Mouse (Mus musculus) kidney, postnatal 4 days (tissue): ENCODE measurements around the gene 9230112D13Rik.

Experiments
- DNase-seq, 2 experiments: peaks; one replicate each; pipeline ENCODE4 v3.0.0; 2021; ENCODE audit warnings: mixed read lengths in 2 of 2

9230112D13Rik gene

DNA sequence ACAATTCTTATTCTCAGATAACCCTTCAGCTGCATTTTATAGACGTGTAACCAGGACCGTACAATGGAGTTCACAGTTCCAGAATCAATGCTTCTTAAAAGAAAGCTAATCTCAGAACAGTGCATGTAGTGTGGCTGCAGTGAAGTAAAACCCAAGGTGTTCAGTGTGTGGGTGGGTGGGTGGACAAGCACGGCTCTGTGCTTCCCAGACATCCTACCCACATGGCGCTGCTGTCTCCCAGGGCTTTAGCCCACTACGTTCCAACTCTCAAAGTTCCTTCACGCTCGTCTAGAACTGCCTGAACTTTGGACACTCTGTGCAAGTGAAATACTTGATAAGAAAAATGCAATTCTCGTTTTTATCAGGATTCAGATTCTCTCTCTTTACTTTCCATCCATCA, at the start of gene 9230112D13Rik:
Gene 9230112D13Rik (minus strand): TSS at position 101 of the 400 bp plus-strand sequence.
- no peak for DNase-seq

- no peak for DNase-seq
These were observed 49.2 kb upstream of the 9230112D13Rik start for GRCm38 (mm10) chr14:34571610-34572387.

DNA sequence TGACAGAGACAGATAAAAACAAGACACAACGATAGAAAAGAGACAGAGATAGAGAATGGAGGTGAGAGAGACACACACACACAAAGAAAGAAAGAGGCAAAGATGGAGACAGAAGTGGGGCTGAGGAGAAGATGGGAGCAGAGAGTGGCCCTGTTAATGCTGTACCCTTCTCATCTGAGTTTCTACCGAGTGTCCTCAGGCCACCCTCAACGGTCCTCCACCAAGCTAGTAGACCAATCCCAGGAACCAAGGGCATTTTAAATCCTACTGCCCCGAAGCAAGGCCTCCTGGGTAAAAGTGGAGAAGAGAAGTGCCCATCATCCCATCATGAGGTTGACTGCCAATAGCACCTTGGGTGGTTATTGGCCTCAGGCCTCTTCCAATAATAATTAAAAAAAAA, 48.3 kb upstream of the 9230112D13Rik start:
- DNase-seq: no peak

- peak; percentile 87 to 88 for DNase-seq
These were observed 47.7 kb upstream of the 9230112D13Rik start for GRCm38 (mm10) chr14:34570294-34570693.

GRCm38 (mm10) chr14:34569534-34570194, 47.1 kb upstream of the 9230112D13Rik start:
- DNase-seq: no peak

DNA sequence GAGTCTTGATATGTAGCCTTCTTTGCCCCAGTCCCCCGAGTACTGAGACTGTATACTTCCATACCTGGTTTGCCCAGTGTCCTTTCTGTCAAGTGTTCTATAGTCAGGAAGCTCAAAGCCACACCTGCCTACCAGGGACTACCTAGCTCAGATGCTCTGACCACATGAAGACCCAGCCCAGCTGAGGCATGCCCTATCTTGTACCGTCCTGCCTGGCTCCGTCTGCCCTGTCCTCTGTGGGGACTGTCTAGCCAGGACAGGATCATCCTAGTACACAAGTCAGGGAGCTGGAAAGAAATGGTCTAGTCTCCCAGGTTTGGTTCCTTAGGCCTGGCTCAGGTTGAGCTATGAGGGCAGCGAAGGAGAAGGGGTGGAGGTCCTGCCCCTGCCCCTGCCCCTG, 46.0 kb upstream of the 9230112D13Rik start:
- no peak for DNase-seq

GRCm38 (mm10) chr14:34567697-34568096, 45.1 kb upstream of the 9230112D13Rik start:
- no peak for DNase-seq

GRCm38 (mm10) chr14:34566530-34566929, 43.9 kb upstream of the 9230112D13Rik start:
- DNase-seq: no peak

DNA sequence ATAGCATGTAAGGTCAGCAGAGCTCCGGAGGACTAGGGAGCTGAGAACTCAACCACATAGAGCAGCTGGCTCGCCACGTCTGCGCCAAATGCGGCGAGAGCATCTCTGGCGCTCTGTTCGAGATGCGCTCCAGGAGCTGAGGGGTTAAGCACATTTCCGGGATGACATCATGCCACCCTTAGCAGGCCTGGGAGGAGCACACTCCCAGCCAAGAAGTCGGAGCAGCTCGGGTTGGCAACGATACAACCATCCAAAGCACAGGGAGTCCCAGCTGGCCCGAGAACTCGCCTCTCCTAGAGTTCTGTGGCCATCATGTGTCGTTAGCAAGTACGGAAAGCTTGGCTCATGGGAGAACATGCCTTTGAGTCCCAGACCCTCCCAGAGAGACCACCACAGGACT, 43.1 kb upstream of the 9230112D13Rik start:
- DNase-seq: peak; percentile 53 to 72

DNA sequence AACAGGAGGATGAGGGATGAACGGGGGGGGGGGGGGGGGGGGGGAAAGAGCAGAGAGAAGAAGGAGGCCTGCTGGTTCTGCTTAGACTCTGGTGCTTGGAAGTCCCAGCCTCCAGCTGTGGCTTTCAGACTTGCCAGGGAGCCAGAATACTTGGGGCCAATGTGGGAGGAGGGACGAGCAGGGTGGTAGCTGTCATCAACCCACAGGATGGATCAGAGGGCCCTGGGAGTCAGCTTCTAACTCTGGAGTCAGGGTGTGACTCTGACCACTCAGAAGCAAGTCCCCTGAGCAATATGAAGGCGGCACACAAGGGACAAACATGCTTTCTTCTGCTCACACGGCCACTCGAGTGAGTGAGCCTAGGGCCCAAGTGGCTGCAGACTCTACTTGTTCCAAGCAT, 42.0 kb upstream of the 9230112D13Rik start:
- DNase-seq: no peak

DNA sequence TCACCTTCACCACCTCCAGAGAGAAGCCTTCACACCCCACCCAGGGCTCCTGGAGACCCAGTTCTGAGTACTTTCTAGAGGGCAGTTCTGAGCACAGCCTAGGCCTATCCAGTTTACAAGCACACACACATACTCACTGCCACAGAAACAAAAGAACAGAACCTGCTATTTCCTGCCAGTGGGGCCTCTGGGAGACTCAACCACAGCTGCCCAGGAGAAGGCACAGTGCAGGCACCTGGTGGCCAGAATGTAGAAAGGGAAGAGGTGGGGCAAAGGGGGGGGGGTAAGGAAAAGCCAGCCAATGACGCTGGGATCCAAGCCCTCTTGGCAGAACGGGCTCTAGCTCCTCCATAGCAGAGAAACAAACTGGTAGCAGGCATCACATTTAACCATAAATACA, 39.8 kb upstream of the 9230112D13Rik start:
- DNase-seq: no peak

DNA sequence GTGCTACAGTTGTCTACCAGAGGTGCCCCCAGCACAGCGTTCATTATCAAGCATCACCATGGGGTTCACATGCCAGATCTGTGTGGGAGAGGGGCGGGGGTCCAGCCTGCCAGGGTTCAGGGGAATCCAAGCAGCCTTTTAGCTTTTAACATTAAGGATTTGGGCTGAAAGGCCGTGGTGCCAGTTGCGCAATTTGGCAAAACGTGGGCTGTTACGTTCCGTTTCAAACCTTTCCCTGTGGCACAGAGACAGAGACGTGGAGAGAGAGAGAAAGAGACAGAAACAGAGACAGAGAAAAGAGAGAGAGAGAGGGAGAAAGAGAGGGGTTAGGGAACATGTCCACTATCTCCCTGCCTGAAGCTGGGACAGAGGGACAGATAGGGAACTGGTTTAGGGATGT, 39.0 kb upstream of the 9230112D13Rik start:
- no peak for DNase-seq

GRCm38 (mm10) chr14:34558947-34559346, 36.3 kb upstream of the 9230112D13Rik start:
- DNase-seq: no peak

- peak in 1 of 2 experiments; percentile 39 for DNase-seq
These were observed 32.6 kb upstream of the 9230112D13Rik start for GRCm38 (mm10) chr14:34555211-34555610.

DNA sequence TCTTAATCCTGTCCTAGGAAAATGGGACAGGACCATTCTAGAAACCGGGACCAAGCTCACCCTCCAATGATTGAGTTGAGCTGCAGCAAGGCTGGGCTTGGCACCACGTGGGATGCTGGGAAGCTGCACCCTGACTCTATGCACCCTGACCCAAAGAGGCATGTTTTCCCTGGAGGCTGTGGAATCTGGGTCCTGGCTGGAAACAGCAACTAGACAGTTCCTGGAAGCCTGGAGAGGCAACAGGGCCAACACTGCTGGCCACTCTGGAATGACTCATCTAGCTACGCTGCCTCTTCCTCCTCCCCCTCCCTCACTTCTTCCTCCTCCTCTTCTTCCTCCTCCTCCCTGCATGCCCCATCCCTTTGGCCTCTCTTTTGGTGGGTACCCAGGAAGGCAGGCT, 31.4 kb upstream of the 9230112D13Rik start:
- peak in 1 of 2 experiments; percentile 34 for DNase-seq

- DNase-seq: no peak
These were observed 30.9 kb upstream of the 9230112D13Rik start for GRCm38 (mm10) chr14:34553470-34553869.

DNA sequence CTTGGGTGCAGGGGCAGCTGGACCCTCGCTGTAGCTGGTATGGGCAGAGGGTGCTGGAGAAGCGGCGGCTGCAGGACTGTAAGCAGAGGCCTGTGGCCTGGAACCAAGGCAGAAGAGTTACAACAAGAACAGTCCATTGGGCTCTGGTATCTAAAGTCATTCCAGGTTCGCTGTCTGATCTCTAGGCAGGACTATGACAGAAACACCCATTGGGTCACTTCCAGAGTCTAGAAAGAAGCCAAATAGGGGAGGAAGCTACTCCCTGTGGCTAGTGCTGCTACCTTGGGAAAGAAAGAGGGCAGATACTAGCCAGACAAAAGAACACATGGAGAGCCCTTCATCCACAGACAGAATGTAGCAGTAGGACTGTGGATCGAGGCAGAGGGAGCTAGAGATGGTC, 29.6 kb upstream of the 9230112D13Rik start:
- DNase-seq: no peak

- DNase-seq: peak; percentile 88 to 92
These were observed 26.5 kb upstream of the 9230112D13Rik start for GRCm38 (mm10) chr14:34549004-34549671.

DNA sequence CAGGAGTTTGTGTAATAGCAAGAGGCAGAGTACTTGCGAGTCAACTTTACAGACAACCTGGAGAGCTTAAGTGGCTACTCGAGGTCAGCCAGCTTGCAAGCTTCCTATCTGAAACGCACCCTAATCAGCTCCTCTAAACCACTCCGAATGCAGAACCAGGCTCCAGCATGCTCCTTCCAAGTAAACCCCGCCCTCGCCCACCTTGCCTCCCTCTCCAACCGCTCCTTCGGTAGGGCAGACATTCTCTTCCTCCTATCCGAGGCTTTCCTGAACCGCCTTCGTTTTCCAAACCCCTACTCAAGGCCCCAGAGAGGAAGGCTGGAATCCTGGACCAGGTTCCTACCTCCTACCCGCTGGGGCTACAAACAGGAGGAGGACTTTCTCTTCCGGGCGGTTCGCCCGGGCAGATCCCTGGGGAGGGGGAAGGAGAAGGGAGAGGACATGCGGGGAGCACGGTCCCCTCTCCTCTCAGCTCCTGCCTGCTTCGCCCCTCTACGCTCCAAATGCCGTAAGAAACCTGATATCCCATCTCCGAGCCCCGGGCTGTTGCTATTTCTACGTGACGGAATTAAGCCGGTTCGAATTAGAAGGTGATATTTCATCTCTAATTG, 25.9 kb upstream of the 9230112D13Rik start:
- DNase-seq: peak; percentile 69 to 79

DNA sequence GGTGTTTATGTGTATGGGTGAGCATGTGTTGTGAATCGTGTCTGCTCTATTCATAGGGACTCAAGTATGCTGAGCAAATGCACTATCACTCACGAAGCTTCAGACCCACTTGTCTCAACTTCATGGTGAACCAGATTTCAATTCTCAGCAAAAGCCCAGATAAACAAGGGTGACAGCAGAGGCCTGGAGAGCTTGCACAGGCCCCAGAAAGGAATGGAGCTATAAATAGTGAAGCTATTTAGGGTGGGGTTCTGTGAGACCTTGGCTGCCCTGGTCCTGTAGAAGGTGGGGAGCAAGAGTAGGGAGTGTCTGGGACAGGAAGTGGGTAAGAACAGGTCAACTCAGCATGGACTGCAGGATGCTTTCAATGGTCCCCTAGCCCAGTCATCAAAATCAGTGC, 21.9 kb upstream of the 9230112D13Rik start:
- DNase-seq: no peak

- DNase-seq: no peak
These were observed 21.4 kb upstream of the 9230112D13Rik start for GRCm38 (mm10) chr14:34544001-34544400.

DNA sequence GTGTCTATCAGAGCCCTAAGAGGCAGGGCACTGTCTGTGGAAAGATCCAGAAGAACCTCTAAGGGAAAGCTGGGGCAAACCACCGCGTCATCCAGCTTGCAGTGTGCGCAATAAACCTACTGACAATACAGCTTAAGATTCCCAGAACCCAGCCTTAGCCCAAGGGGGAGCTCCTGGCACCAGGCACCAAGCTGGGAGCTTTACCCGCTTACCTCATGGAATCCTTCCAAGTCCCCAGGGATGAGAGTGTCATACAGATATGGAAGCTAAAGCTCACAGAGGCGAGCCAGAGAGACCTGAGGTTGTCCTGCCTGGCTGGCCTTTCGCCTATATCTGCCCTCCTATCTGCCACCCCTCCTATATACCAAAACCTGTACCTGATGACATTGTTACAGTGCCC, 21.0 kb upstream of the 9230112D13Rik start:
- no peak for DNase-seq

- DNase-seq: no peak
These were observed 19.3 kb upstream of the 9230112D13Rik start for GRCm38 (mm10) chr14:34541896-34542295.
